Mouse (Mus musculus): Measurements from ENCODE around the gene Bcas3.

Gene Bcas3

GRCm38 (mm10) chr11:85352539-85353380 lies at the start of gene Bcas3:
Gene Bcas3 (plus strand): TSS chr11:85353167.
- peak; percentile 98 for DNase-seq (ENCODE audit: low read depth, low spot score)

GRCm38 (mm10) chr11:85306577-85307260 lies 46.2 kb upstream of the Bcas3 start:
- no peak for DNase-seq (ENCODE audit: low read depth, low spot score)

GRCm38 (mm10) chr11:85308799-85309198 lies 44.2 kb upstream of the Bcas3 start:
- peak; percentile 49 for DNase-seq (ENCODE audit: low read depth, low spot score)

GRCm38 (mm10) chr11:85310407-85310712 lies 42.6 kb upstream of the Bcas3 start:
- peak; percentile 15 for DNase-seq (ENCODE audit: low read depth, low spot score)

- DNase-seq (ENCODE audit: low read depth, low spot score), result peak; percentile 100
These were observed 42.0 kb upstream of the Bcas3 start, which contains the start of gene Ppm1d for GRCm38 (mm10) chr11:85310713-85311574. Gene Ppm1d (plus strand): TSS chr11:85311244.

- DNase-seq (ENCODE audit: low read depth, low spot score), result peak; percentile 83
These were observed 41.1 kb upstream of the Bcas3 start for GRCm38 (mm10) chr11:85311645-85312490.

- DNase-seq (ENCODE audit: low read depth, low spot score), result peak; percentile 32
These were observed 40.1 kb upstream of the Bcas3 start for GRCm38 (mm10) chr11:85312818-85313217.

- DNase-seq (ENCODE audit: low read depth, low spot score), result no peak
These were observed 39.6 kb upstream of the Bcas3 start for GRCm38 (mm10) chr11:85313361-85313760.

- peak; percentile 49 for DNase-seq (ENCODE audit: low read depth, low spot score)
These were observed 29.2 kb upstream of the Bcas3 start for GRCm38 (mm10) chr11:85323567-85324330.

- no peak for DNase-seq (ENCODE audit: low read depth, low spot score)
These were observed 24.2 kb upstream of the Bcas3 start for GRCm38 (mm10) chr11:85328717-85329116.

- DNase-seq (ENCODE audit: low read depth, low spot score), result no peak
These were observed 23.6 kb upstream of the Bcas3 start for GRCm38 (mm10) chr11:85329167-85329894.

GRCm38 (mm10) chr11:85334778-85335177 lies 18.2 kb upstream of the Bcas3 start:
- DNase-seq (ENCODE audit: low read depth, low spot score), result peak; percentile 59

- no peak for DNase-seq (ENCODE audit: low read depth, low spot score)
These were observed 13.7 kb upstream of the Bcas3 start for GRCm38 (mm10) chr11:85339173-85339831.

GRCm38 (mm10) chr11:85340070-85340616 lies 12.8 kb upstream of the Bcas3 start:
- no peak for DNase-seq (ENCODE audit: low read depth, low spot score)

- DNase-seq (ENCODE audit: low read depth, low spot score), result no peak
These were observed 852 bp downstream of the Bcas3 start for GRCm38 (mm10) chr11:85353819-85354218.

GRCm38 (mm10) chr11:85359641-85360040 lies 6.7 kb downstream of the Bcas3 start:
- no peak for DNase-seq (ENCODE audit: low read depth, low spot score)

- no peak for DNase-seq (ENCODE audit: low read depth, low spot score)
These were observed 8.7 kb downstream of the Bcas3 start for GRCm38 (mm10) chr11:85361621-85362020.

- DNase-seq (ENCODE audit: low read depth, low spot score), result no peak
These were observed 13.2 kb downstream of the Bcas3 start for GRCm38 (mm10) chr11:85366168-85366567.

- DNase-seq (ENCODE audit: low read depth, low spot score), result no peak
These were observed 14.9 kb downstream of the Bcas3 start for GRCm38 (mm10) chr11:85367823-85368222.
